Mouse (Mus musculus): ENCODE measurements around the gene Prrg3.

- TF ChIP-seq CTCF (IDR thresholded peaks at IDR 0.05; ENCODE audit: low read depth) (no peak), EP300 (optimal IDR thresholded peaks at IDR 0.05) (no peak)
Measured at GRCm38 (mm10) chrX:71991549-71991948, 29.1 kb downstream of the Prrg3 start, which contains the start of gene Cnga2.

Measured in stomach, postnatal 0 days (tissue).